Mouse (Mus musculus): ENCODE data around the gene Sstr3.

The Sstr3 gene

GRCm38 (mm10) chr15:78559141-78559979, 14.9 kb upstream of the Sstr3 start:
- no peak for DNase-seq (ENCODE audit: low read depth)

GRCm38 (mm10) chr15:78557693-78558535, 13.4 kb upstream of the Sstr3 start:
- DNase-seq (ENCODE audit: low read depth) = no peak

DNA sequence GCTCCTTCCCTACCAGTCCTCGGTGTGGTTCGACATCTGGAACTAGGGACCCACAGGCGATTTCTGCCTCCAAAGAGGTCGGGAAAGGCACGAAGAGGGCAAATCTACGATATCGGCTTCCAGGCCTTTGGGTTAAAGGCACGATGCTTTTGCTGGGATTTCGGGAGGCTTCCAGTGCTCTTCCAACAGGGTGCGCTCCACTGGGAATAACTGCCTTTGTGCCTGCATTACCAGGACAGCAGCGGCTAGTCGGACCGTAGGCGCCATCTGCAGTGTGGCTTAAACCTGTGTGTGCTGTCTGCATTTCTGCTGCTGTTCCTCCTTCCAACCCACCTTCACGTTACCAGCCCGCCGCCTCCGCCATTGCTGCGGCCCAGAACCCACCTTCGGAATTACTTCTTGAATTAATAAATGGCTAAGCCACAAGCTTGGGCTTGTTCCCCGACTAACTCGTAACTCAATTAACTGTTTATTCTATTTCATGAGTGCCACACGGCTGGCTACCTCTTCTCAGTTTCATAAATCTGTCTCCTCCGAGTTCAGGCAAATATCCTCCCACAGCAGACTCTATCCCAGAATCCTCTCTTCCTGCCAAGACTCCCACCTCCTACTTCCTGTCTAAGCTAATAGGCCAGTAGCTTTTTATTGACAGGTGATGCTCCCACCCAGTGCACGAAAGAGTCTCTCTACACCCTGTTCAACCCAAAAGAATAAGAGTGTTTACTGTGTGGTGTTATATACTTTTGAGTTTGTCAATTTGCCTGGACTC, 10.2 kb upstream of the Sstr3 start:
- no peak for DNase-seq (ENCODE audit: low read depth)

- no peak for DNase-seq (ENCODE audit: low read depth)
Measured at GRCm38 (mm10) chr15:78549189-78549734, 4.8 kb upstream of the Sstr3 start.

DNA sequence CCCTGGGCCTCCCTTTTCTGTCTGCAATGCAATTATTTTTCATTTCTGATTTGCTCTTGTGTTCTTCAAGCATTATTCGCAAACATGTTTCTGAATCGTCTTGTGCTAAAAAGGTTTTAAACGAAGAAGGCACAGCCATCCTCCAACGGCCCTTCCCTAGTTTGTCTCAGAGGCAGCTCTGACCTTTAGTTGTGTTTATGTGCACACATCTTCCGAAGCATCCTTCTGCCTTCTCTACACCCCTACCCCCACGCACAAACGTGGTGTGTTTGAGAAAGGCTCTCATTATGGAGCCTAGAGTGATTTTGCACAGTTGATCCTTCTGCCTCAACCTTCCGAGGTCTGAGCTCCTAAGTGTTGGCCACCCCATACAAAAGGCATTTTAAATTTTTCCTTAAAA, 4.2 kb upstream of the Sstr3 start:
- no peak for DNase-seq (ENCODE audit: low read depth)

DNA sequence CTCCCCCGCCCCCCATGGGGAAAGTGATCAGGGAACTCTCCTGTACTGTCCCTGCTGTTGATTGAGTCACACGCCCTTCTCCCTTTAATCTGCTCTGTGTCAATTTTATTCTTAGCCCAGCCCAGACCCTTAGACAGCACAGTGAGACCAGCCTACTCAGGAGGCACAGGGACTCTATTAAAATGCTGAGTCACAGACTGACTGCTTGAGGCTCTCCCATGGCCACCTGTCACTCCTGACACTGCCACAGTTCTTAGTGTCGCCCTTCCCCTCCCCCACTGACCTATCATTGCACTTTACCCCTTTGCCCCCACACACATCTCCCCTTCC, 3.8 kb upstream of the Sstr3 start:
- no peak for DNase-seq (ENCODE audit: low read depth)

DNA sequence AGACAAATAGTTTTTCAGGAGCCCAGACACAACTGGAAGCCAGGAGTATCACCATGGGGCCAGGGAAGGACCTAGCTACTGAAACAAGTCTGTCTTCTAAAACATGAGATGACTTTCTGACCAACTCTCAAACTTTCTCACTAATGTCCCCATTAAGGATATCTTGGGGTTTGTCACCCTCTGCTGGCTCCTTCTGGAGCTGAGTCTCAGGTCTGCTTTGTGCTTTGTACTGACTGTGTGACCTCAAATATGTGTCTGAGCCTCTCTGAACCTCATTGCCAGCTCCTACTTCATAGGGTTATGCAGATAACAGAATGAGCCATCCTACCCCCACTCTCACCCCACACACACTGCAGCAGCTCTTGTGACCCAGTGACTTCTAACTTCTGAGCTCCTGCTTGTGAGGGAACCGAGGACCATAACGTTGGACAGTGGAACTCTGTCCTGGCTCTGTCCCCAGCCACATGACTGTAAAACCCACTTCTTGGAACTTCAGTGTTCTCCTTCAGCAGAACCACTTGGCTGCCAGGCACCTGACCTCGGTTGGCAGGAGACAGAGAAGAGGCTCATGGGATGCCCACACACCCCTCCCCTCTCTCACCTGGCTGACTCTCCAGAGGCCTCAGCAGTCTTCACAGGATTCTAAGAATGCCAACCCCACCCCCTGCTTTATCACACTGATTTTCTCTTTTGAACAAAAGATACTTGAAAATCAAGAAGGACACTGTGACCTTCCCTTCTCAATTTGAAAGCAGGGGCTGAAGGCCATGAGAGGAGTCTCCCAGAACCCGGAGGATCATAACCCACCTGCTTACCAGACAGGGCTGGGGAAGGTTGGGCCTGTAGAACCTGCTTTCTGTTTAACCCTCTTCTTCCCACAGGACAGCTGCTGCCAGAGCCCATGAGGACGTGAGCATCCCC, 3.2 kb upstream of the Sstr3 start:
- no peak for DNase-seq (ENCODE audit: low read depth)

DNA sequence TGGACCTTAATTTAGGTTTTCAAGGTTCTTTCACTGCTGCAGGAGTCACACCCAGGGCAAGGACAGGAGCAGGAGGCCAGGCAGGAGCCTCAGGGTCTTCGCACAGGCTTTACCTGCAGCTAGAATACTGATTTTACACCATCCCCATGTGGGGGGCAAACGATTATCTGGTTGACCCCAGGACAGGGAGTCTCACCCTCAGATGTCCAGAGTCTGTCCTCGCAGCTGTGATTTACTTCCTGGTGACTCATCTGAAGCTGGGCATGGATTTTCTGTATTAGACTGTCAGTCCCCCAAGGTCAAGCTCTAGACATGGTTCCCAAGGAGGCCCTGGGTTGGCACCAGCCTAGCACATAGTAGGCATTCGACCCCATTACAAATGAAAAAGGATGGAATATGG, 1.6 kb upstream of the Sstr3 start:
- no peak for DNase-seq (ENCODE audit: low read depth)

DNA sequence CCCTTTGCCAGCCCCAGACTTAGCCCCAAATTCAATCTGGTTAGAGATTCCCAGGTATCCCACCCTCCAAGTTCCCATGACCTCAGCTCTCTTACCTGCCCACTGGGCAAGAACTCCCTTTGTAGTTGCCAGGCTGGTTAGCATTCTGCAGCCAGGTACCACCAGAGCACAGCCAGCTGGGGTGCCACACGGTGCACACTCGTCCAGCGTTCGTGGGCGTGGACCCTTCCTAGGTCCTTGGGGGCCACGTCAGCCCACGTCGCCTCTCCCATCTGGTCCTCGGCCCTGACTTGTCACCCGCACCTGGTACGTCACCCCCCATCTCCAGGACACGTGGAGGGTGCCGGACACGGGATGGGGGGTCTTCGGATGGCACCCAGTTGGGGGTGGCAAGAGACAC, 444 bp downstream of the Sstr3 start:
- no peak for DNase-seq (ENCODE audit: low read depth)

- DNase-seq (ENCODE audit: low read depth) = no peak
Measured at GRCm38 (mm10) chr15:78542767-78543303, 1.6 kb downstream of the Sstr3 start.

DNA sequence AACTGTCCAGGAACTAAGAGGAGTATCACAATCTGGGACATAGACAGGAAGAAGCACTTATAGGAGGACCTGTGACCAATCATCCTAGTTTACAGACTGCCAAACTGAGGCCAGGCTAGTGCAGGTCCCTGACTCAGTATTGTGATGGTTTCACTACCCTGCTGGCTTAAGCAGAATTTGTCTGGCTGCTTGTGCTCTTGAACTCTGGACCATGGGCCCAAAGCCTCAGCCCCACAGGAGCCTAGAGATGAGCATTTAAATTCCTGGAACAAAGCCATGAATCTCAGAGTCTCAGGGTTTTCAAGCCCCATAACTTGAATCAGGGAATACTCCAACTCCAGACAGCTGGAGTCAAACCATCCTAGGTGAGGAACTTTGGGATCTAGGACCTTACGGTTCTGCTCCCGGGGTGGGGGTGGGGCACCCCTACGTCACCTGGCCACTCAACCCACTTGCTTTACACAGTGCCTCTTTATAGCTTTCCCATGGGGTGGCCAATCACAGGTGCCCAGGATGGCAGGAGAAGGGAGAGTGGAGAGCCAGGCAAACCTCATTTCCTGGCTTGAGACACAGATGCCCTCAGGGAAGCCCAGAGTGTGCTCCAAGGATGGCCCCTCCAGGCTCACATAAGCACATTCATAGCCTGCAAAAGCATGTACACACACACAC, 2.3 kb downstream of the Sstr3 start:
- no peak for DNase-seq (ENCODE audit: low read depth)

DNA sequence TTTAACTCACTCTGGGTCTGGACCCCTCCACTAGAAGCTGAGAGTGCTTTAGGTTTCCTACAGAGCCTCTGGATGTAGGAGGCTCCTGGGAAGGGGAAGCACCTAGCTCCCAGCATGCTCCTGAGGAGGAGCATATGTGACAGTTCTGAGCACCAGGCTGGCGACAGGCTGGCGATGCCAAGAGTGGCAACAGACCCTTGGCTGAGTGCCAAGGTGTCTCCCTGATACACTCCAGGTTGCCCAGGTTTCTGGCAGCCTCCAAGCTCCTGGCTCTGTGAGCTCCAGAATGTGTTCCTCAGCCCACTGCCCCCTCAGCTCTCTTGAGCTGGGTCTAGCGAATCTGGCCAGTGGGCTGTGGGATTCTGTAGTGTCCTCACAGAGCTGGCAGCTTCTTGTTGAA, 2.9 kb downstream of the Sstr3 start:
- DNase-seq (ENCODE audit: low read depth) = no peak

GRCm38 (mm10) chr15:78541036-78541435, 3.4 kb downstream of the Sstr3 start:
- DNase-seq (ENCODE audit: low read depth) = no peak

DNA sequence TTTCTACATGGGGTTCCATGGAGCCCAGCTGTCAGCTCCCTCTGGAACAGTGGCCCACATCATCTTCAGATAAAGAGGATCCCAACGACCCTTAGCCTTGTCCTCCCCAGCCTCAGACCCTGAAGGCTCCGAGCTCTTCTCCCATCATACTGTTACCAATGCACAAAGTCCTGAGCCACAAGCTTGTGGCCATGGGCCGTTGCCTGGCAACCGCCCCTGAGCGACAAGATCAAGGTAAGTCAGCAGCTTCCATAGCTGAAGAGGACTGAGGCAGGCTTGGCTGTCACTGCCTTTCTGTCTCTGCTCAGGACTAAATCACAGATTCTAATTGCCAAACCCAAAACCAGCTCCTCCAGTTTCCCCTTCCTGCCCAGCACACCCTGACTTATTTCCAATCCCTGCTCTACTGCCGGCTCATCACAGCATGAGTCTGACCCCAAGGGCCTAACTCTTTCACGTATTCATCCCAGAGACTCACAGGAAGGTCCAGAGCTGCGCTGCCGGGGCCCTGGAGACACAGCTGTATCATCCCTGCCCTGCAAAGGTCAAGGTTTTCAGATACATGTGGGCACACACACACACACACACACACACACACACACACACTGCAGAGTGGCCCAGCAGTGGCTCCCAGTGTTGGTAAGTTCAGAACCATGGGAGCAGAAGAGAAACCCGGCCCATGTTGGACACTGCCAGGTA, 8.6 kb downstream of the Sstr3 start:
- no peak for DNase-seq (ENCODE audit: low read depth)

DNA sequence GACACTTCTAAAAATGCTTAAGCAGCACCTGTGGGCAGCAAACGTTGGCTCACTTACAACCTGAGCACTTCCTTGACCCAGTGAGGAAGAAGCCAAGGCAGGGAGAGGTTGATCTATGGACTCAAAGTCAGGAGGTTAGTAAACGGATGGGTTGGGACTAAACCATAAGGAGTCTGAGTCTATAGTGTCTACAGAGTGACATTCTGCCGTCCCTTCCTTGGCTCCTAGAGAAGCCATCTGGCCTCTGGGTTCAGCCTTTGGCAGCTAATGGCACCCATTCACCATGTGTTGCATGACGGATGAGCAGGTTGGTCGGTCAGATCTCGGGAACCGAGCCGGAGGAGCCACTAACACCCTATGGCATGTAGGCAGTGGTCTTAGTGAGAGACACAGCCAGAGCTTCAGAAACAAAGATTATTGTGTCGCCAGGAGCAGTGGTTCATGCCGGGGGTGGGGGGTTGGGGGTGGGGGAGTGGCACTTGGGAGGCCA, 11.1 kb downstream of the Sstr3 start:
- DNase-seq (ENCODE audit: low read depth) = no peak

DNA sequence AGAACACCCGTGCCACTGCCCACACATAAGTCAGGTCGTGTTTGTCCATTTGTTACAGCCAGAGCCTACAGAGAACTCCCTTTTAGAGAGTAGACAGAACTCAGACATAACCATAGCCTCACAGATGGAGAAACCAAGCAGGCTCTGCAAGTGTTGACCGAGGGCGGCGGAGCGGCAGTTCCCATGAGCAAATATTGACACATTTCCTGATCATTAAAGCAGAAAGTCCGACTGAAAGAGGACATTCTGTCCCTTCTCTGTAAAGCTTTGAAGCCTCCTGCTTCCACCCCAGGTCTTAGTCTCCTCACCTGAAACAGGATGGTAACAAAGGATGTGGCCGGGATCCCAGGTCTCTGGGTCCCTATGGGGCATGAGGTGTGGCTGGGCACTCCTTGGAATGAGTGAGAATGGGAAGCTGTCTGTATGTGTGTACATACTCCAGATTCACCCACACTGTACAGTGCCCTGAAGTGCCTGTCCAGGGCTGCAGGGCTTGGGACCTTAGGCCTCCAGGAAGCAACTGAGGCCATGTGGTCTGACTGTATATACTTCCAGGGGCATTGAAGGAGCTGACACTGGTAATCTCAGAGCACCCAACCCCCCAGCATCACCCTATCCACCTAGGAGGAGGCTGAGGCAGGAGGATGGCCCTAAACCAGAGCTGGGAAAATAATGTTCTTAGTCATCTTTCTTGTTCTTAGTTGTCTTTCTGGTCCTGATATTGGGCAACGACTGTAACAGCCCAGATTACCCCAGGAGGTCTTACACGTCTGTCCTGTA, 11.7 kb downstream of the Sstr3 start:
- no peak for DNase-seq (ENCODE audit: low read depth)

DNA sequence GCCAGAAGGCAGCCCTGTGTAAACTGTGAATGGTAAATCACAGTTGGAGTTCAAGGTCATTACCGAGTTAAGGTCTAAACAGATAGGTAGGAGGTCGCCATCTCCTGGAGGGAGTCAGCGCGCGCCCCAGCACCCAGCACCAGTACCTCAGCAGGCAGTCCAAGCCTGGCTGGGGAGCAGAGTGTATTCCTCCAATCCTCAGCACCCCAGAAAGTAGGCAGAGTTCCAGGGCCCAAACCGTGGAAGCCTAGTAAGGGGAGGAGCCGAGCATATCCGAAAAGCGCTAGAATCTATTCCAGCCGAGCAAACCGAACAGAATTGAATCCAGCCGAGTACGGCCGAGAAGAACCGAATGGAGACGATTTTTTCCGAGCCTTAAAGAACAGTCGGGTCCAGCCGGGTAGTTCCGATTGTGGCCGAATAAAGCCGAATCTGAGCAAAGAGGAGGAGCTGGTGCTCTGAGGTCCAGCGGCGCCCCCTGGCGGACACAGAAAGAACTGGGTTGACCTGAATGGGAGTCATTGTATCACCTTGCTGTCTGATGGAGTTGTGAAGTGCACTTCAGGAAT, 12.5 kb downstream of the Sstr3 start:
- DNase-seq (ENCODE audit: low read depth) = peak; percentile 96

- no peak for DNase-seq (ENCODE audit: low read depth)
Measured at GRCm38 (mm10) chr15:78531451-78531720, 13.1 kb downstream of the Sstr3 start.

Measured in c-Kit-positive CD71-negative TER-119-negative erythroid progenitor cells, embryonic 14.5 days (primary cell).